Mouse (Mus musculus): ENCODE data around the gene Tomm20l. TPM values are rescaled to one million over a fixed set of nuclear protein-coding genes. Genes with fewer than 3 reads are reported as not detected.

Tomm20l gene
- total and polyA plus RNA-seq, 2 experiments: not detected

- Histone ChIP-seq H3K36me3 (ENCODE audit: control insufficient read depth, insufficient read depth, low read length) (peaks cover 7% of the 10 kb centered on the region; the same call in 1 of the 2 replicates), H3K27me3 (ENCODE audit: control insufficient read depth, insufficient read depth, low read length) (no peaks in the 10 kb centered on the region), H3K4me3 (ENCODE audit: insufficient read depth, low read depth, low read length) (no peak overlapping the region), H3K4me1 (ENCODE audit: control insufficient read depth, insufficient read depth, low read length) (0 out of 2 replicates have a peak, but pooled peaks cover 2% of the 10 kb centered on the region), H3K9ac (ENCODE audit: low read depth, low read length) (no peak overlapping the region), H3K27ac (replicated peaks; ENCODE audit: insufficient read depth, low read depth, low read length) (no peak overlapping the region), H3K79me2 (ENCODE audit: control insufficient read depth, insufficient read depth, low read length) (no peaks in the 10 kb centered on the region; the same call in 1 of the 2 replicates)
- no peak for TF ChIP-seq POLR2A (IDR thresholded peaks at IDR 0.05; ENCODE audit: extremely low read depth, insufficient read depth, low read length)
- no peak for TF ChIP-seq CTCF (IDR thresholded peaks at IDR 0.05; ENCODE audit: low read depth, low read length)
- DNase-seq (ENCODE audit: extremely low read depth, low read depth, low spot score): no peak
Observed at GRCm38 (mm10) chr12:71141189-71141588, 30.0 kb downstream of the Tomm20l start.

GRCm38 (mm10) chr12:71147641-71148040 lies 36.4 kb downstream of the Tomm20l start:
- H3K36me3 ChIP-seq (ENCODE audit: control insufficient read depth, insufficient read depth, low read length): peaks cover 30% of the 10 kb centered on the region
- no peak for TF ChIP-seq POLR2A (IDR thresholded peaks at IDR 0.05; ENCODE audit: extremely low read depth, insufficient read depth, low read length)
- TF ChIP-seq CTCF (IDR thresholded peaks at IDR 0.05; ENCODE audit: low read depth, low read length): peak; percentile 36
- H3K4me3 ChIP-seq (ENCODE audit: insufficient read depth, low read depth, low read length): no peak overlapping the region
- WGBS: 76% methylated on average over 3 of the region's 3 CpGs
- H3K4me1 ChIP-seq (ENCODE audit: control insufficient read depth, insufficient read depth, low read length): no peaks in the 10 kb centered on the region
- H3K27ac ChIP-seq (replicated peaks; ENCODE audit: insufficient read depth, low read depth, low read length): no peak overlapping the region
- no peaks in the 10 kb centered on the region for H3K27me3 ChIP-seq (ENCODE audit: control insufficient read depth, insufficient read depth, low read length)
- DNase-seq (ENCODE audit: extremely low read depth, low read depth, low spot score): peak; percentile 19
- no peaks in the 10 kb centered on the region; the same call in 1 of the 2 replicates for H3K79me2 ChIP-seq (ENCODE audit: control insufficient read depth, insufficient read depth, low read length)
- H3K9ac ChIP-seq (ENCODE audit: low read depth, low read length): no peak overlapping the region

- H3K4me3 ChIP-seq (ENCODE audit: insufficient read depth, low read depth, low read length): no peak overlapping the region
- H3K36me3 ChIP-seq (ENCODE audit: control insufficient read depth, insufficient read depth, low read length): peaks cover 32% of the 10 kb centered on the region
- no peak overlapping the region for H3K27ac ChIP-seq (replicated peaks; ENCODE audit: insufficient read depth, low read depth, low read length)
- H3K27me3 ChIP-seq (ENCODE audit: control insufficient read depth, insufficient read depth, low read length): no peaks in the 10 kb centered on the region
- no peaks in the 10 kb centered on the region for H3K4me1 ChIP-seq (ENCODE audit: control insufficient read depth, insufficient read depth, low read length)
- H3K79me2 ChIP-seq (ENCODE audit: control insufficient read depth, insufficient read depth, low read length): no peaks in the 10 kb centered on the region; the same call in 1 of the 2 replicates
- no peak overlapping the region for H3K9ac ChIP-seq (ENCODE audit: low read depth, low read length)
- DNase-seq (ENCODE audit: extremely low read depth, low read depth, low spot score): no peak
- TF ChIP-seq CTCF (IDR thresholded peaks at IDR 0.05; ENCODE audit: low read depth, low read length): no peak
- no peak for TF ChIP-seq POLR2A (IDR thresholded peaks at IDR 0.05; ENCODE audit: extremely low read depth, insufficient read depth, low read length)
- WGBS: 96% methylated on average over 9 of the region's 9 CpGs
Observed at GRCm38 (mm10) chr12:71148801-71149200, 37.6 kb downstream of the Tomm20l start.

GRCm38 (mm10) chr12:71149456-71149855 lies 38.2 kb downstream of the Tomm20l start:
- Histone ChIP-seq H3K4me3 (ENCODE audit: insufficient read depth, low read depth, low read length) (no peak overlapping the region), H3K79me2 (ENCODE audit: control insufficient read depth, insufficient read depth, low read length) (no peaks in the 10 kb centered on the region; the same call in 1 of the 2 replicates), H3K9ac (ENCODE audit: low read depth, low read length) (no peak overlapping the region), H3K4me1 (ENCODE audit: control insufficient read depth, insufficient read depth, low read length) (no peaks in the 10 kb centered on the region), H3K36me3 (ENCODE audit: control insufficient read depth, insufficient read depth, low read length) (peaks cover 32% of the 10 kb centered on the region), H3K27me3 (ENCODE audit: control insufficient read depth, insufficient read depth, low read length) (no peaks in the 10 kb centered on the region), H3K27ac (replicated peaks; ENCODE audit: insufficient read depth, low read depth, low read length) (no peak overlapping the region)
- WGBS: 88% methylated on average over 6 of the region's 6 CpGs
- no peak for TF ChIP-seq CTCF (IDR thresholded peaks at IDR 0.05; ENCODE audit: low read depth, low read length)
- TF ChIP-seq POLR2A (IDR thresholded peaks at IDR 0.05; ENCODE audit: extremely low read depth, insufficient read depth, low read length): no peak
- DNase-seq (ENCODE audit: extremely low read depth, low read depth, low spot score): no peak

- TF ChIP-seq POLR2A (IDR thresholded peaks at IDR 0.05; ENCODE audit: extremely low read depth, insufficient read depth, low read length) (no peak), CTCF (IDR thresholded peaks at IDR 0.05; ENCODE audit: low read depth, low read length) (no peak)
- no peaks in the 10 kb centered on the region for H3K27me3 ChIP-seq (ENCODE audit: control insufficient read depth, insufficient read depth, low read length)
- H3K27ac ChIP-seq (replicated peaks; ENCODE audit: insufficient read depth, low read depth, low read length): no peak overlapping the region
- H3K4me3 ChIP-seq (ENCODE audit: insufficient read depth, low read depth, low read length): no peak overlapping the region
- H3K4me1 ChIP-seq (ENCODE audit: control insufficient read depth, insufficient read depth, low read length): no peaks in the 10 kb centered on the region
- peaks cover 37% of the 10 kb centered on the region for H3K36me3 ChIP-seq (ENCODE audit: control insufficient read depth, insufficient read depth, low read length)
- H3K79me2 ChIP-seq (ENCODE audit: control insufficient read depth, insufficient read depth, low read length): no peaks in the 10 kb centered on the region; the same call in 1 of the 2 replicates
- no peak for DNase-seq (ENCODE audit: extremely low read depth, low read depth, low spot score)
- WGBS: 92% methylated on average over 8 of the region's 8 CpGs
- no peak overlapping the region for H3K9ac ChIP-seq (ENCODE audit: low read depth, low read length)
Observed at GRCm38 (mm10) chr12:71150167-71150566, 38.9 kb downstream of the Tomm20l start.

GRCm38 (mm10) chr12:71154979-71155378 lies 43.8 kb downstream of the Tomm20l start:
- Histone ChIP-seq H3K9ac (ENCODE audit: low read depth, low read length) (no peak overlapping the region), H3K36me3 (ENCODE audit: control insufficient read depth, insufficient read depth, low read length) (peaks cover 47% of the 10 kb centered on the region), H3K27me3 (ENCODE audit: control insufficient read depth, insufficient read depth, low read length) (no peaks in the 10 kb centered on the region), H3K79me2 (ENCODE audit: control insufficient read depth, insufficient read depth, low read length) (no peaks in the 10 kb centered on the region), H3K4me3 (ENCODE audit: insufficient read depth, low read depth, low read length) (no peak overlapping the region), H3K4me1 (ENCODE audit: control insufficient read depth, insufficient read depth, low read length) (no peaks in the 10 kb centered on the region), H3K27ac (replicated peaks; ENCODE audit: insufficient read depth, low read depth, low read length) (no peak overlapping the region)
- TF ChIP-seq POLR2A (IDR thresholded peaks at IDR 0.05; ENCODE audit: extremely low read depth, insufficient read depth, low read length): no peak
- TF ChIP-seq CTCF (IDR thresholded peaks at IDR 0.05; ENCODE audit: low read depth, low read length): no peak
- WGBS: 93% methylated on average over 6 of the region's 6 CpGs
- DNase-seq (ENCODE audit: extremely low read depth, low read depth, low spot score): no peak

All from liver, adult 2 months (tissue).